In the genomic region with DNA sequence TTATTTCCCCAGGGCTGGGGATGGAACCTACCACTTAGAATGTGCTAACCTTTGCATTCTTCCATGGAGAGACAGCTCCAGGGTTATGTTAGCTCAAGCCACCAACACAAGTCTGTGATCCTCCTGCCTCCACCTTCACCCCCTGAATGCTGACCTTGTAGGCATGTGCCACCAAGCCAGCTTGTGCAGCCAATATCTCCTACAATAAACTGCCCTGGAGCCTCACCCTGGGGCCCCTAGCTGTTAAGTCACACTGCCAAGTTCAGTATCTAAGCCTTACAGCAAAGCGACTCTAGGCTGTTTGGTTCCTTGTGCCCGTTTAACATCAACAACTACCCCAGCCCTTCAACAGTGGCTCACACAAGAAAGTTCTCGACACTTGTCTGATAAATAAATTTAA, we compare ENCODE assay signal across 14 mouse cellular contexts. TPM values are rescaled to one million over a fixed set of nuclear protein-coding genes. Genes with fewer than 3 reads are reported as not detected.
DNase-seq lines count a peak whose midpoint lies in the region; ATAC-seq lines count a peak whose summit lies in the region.
"Had no signal": no experiment of that assay in that cellular context is flagged by ENCODE, and none has a peak within 500 bp of the region (broad histone marks: within the 10 kb centered on the region; RNA-seq: fewer than 3 reads in every experiment).

No protein-coding gene starts in this region.

- H3K4me1 ChIP-seq in heart, embryonic 16.5 days (ENCODE audit: control insufficient read depth, insufficient read depth, low read length), result peaks cover 18% of the 10 kb centered on the region
- peaks cover 8% of the 10 kb centered on the region; the same call in 1 of the 2 replicates for H3K4me1 ChIP-seq in heart, embryonic 11.5 days (ENCODE audit: control insufficient read depth, insufficient read depth, low read length)
- H3K4me1 ChIP-seq: liver, embryonic 13.5 days; stomach, embryonic 15.5 days had no signal

- H3K27me3 ChIP-seq in heart, embryonic 16.5 days (ENCODE audit: control insufficient read depth, insufficient read depth, low read length), result no peaks in the 10 kb centered on the region
- no peaks in the 10 kb centered on the region for H3K27me3 ChIP-seq in heart, embryonic 11.5 days (ENCODE audit: control insufficient read depth, insufficient read depth, low read length)
- H3K27me3 ChIP-seq: hindbrain, embryonic 12.5 days; stomach, embryonic 15.5 days had no signal

- WGBS in heart, embryonic 16.5 days, result 40% methylated on average over 3 of the region's 3 CpGs
- WGBS in heart, embryonic 11.5 days (ENCODE audit: insufficient replicate concordance), result 39% methylated on average over 3 of the region's 3 CpGs

- intact Hi-C loops in left cerebral cortex, postnatal 10 days (cut with DNase I), result loop anchor here (5.0 to 10.0 kb wide), 2 partner anchors 286 to 409 kb away; no protein-coding TSS in a partner anchor

- DNase-seq in ES-CJ7 (ENCODE audit: low read depth, low spot score) (peak; percentile 18), R1 (ENCODE audit: low read depth, low spot score) (peak; percentile 46)
- DNase-seq in neural tube, embryonic 10.5 days (ENCODE audit: extremely low spot score, low spot score), result peak; percentile 19
- DNase-seq in adrenal gland, adult 18-20 months (ENCODE audit: low spot score in 2 of 2), result no peak
- DNase-seq in left cerebral cortex, postnatal 10 days (ENCODE audit: extremely low spot score in 1 of 2, low spot score in 2 of 2), result no peak
- DNase-seq: liver, embryonic 13.5 days; right cerebral cortex, postnatal 4 days had no signal

- no peak overlapping the region for H3K9ac ChIP-seq in heart, embryonic 16.5 days (ENCODE audit: low read length)
- H3K9ac ChIP-seq in heart, embryonic 11.5 days (ENCODE audit: low read depth, low read length), result no peak overlapping the region
- H3K9ac ChIP-seq: liver, embryonic 13.5 days had no signal

- peak overlapping the region; percentile 60 for H3K27ac ChIP-seq in heart, embryonic 16.5 days (ENCODE audit: low read length)
- H3K27ac ChIP-seq in heart, embryonic 11.5 days (ENCODE audit: low read depth, low read length), result no peak overlapping the region
- H3K27ac ChIP-seq: hindbrain, embryonic 12.5 days; left cerebral cortex, adult 2 months; liver, embryonic 13.5 days; stomach, embryonic 15.5 days had no signal

- no peak for ATAC-seq in heart, embryonic 16.5 days (replicated peaks; ENCODE audit: extremely low read depth, insufficient read depth, low FRiP score)
- no peak for ATAC-seq in heart, embryonic 11.5 days (replicated peaks; ENCODE audit: insufficient number of reproducible peaks, low FRiP score, low TSS enrichment)

- H3K4me2 ChIP-seq in heart, embryonic 16.5 days (ENCODE audit: low read depth, low read length), result no peak overlapping the region
- no peak overlapping the region for H3K4me2 ChIP-seq in heart, embryonic 11.5 days

- H3K9me3 ChIP-seq in heart, embryonic 16.5 days (replicated peaks; ENCODE audit: control insufficient read depth, low read length), result no peaks in the 10 kb centered on the region
- H3K9me3 ChIP-seq in heart, embryonic 11.5 days (replicated peaks; ENCODE audit: control insufficient read depth, low read length), result 0 out of 2 replicates have a peak, but pooled peaks cover 3% of the 10 kb centered on the region
- H3K9me3 ChIP-seq: G1E; liver, embryonic 13.5 days; stomach, embryonic 15.5 days had no signal

- no peak overlapping the region for H3K4me3 ChIP-seq in heart, embryonic 16.5 days (ENCODE audit: low read length)
- no peak overlapping the region for H3K4me3 ChIP-seq in heart, embryonic 11.5 days (ENCODE audit: low read depth, low read length)

- no peaks in the 10 kb centered on the region for H3K36me3 ChIP-seq in heart, embryonic 16.5 days (ENCODE audit: control insufficient read depth, insufficient read depth)
- no peaks in the 10 kb centered on the region for H3K36me3 ChIP-seq in heart, embryonic 11.5 days (ENCODE audit: control insufficient read depth, insufficient read depth, low read length)
- H3K36me3 ChIP-seq: G1E; hindbrain, embryonic 12.5 days; liver, embryonic 13.5 days; stomach, embryonic 15.5 days had no signal

RNA-seq across cellular contexts. Expression of gene Drd3, which starts 47.3 kb away (rescaled TPM):
- not detected in 2 replicates for polyA plus RNA-seq in heart, embryonic 16.5 days (2015; fragmentation: Nextera tagmentation; extraction: Ambion mirVana)
- not detected in 2 replicates for polyA plus RNA-seq in heart, embryonic 11.5 days (2014; fragmentation: Nextera tagmentation; extraction: Ambion mirVana)
- not detected for total RNA-seq in adrenal gland, adult 18-20 months (2021)
- under 1 TPM; 0.67 to 0.75 TPM for total RNA-seq in left cerebral cortex, postnatal 10 days (2021)
- total RNA-seq: G1E; gastrocnemius, adult 8-10 months had no signal
- polyA plus RNA-seq: G1E; hindbrain, embryonic 12.5 days; liver, embryonic 13.5 days had no signal

Comparison
In these comparisons a context has a peak if more than half of its experiments do, and no peak if none do; other contexts are left out.
1. DNase-seq: peak in ES-CJ7 (single experiment), R1 (single experiment) and neural tube, embryonic 10.5 days (single experiment); none in adrenal gland, adult 18-20 months (0 of 2) and left cerebral cortex, postnatal 10 days (0 of 2).